Mouse (Mus musculus): ENCODE measurements around the gene Nudt9. TPM values are rescaled to one million over a fixed set of nuclear protein-coding genes. Genes with fewer than 3 reads are reported as not detected.
"Not testable (repeated sequence)": the region's sequence is repeated elsewhere in the genome, so short reads cannot be mapped to it uniquely, and the experiment has no call there.

Gene Nudt9
- polyA plus RNA-seq, 1 experiment from 2014 or later: 63.0 TPM

DNA sequence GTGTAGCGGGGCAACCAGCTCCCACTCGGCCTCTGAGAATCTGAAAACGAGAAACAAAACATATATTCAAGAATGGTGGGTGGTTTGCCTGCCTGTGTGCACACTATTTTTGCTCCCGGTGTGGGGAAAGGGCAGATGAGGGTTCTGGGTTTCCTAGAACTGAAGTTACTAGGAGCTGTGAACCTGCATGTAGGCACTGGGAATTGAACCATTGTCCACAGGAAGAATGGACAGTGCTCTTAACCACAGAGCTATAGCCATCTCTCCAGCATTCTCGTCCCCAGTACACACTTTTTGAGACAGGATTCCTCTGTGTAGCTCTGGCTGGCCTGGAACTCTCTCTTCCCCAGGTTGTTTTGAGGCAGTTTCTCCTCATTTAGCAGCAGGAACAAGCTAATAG lies 23.5 kb upstream of the Nudt9 start:
- DNase-seq (ENCODE audit: low spot score): no peak
- H3K27ac ChIP-seq: peak overlapping the region; percentile 89
- H3K4me3 ChIP-seq: peak overlapping the region; percentile 62
- WGBS: 34% methylated on average over 5 of the region's 5 CpGs
- H3K4me1 ChIP-seq: peaks cover 27% of the 10 kb centered on the region
- no peaks in the 10 kb centered on the region for H3K9me3 ChIP-seq (replicated peaks)
- peaks cover 8% of the 10 kb centered on the region for H3K36me3 ChIP-seq
- H3K27me3 ChIP-seq (ENCODE audit: low read depth, poor library complexity, severe bottlenecking): peaks cover 14% of the 10 kb centered on the region

GRCm38 (mm10) chr5:104023289-104024020 lies 22.7 kb upstream of the Nudt9 start:
- Histone ChIP-seq H3K9me3 (replicated peaks) (no peaks in the 10 kb centered on the region), H3K27me3 (ENCODE audit: low read depth, poor library complexity, severe bottlenecking) (peaks cover 14% of the 10 kb centered on the region), H3K36me3 (no peaks in the 10 kb centered on the region), H3K27ac (no peak overlapping the region), H3K4me3 (no peak overlapping the region), H3K4me1 (peaks cover 27% of the 10 kb centered on the region)
- WGBS: 79% methylated on average over 8 of the region's 8 CpGs
- no peak for DNase-seq (ENCODE audit: low spot score)

GRCm38 (mm10) chr5:104024193-104024592 lies 21.9 kb upstream of the Nudt9 start:
- WGBS: 86% methylated on average over 5 of the region's 5 CpGs
- not testable (repeated sequence) for H3K27ac ChIP-seq
- H3K4me1 ChIP-seq: peaks cover 26% of the 10 kb centered on the region

GRCm38 (mm10) chr5:104024762-104025161 lies 21.3 kb upstream of the Nudt9 start:
- Histone ChIP-seq H3K4me1 (peaks cover 22% of the 10 kb centered on the region), H3K27me3 (ENCODE audit: low read depth, poor library complexity, severe bottlenecking) (peaks cover 14% of the 10 kb centered on the region), H3K36me3 (no peaks in the 10 kb centered on the region), H3K4me3 (no peak overlapping the region), H3K9me3 (replicated peaks) (no peaks in the 10 kb centered on the region), H3K27ac (no peak overlapping the region)
- WGBS: 59% methylated on average over 11 of the region's 11 CpGs
- DNase-seq (ENCODE audit: low spot score): no peak

More at GRCm38 (mm10) chr5:104024193-104024592, 21.9 kb upstream of the Nudt9 start:
- not testable (repeated sequence) for H3K36me3 ChIP-seq; H3K4me3 ChIP-seq; H3K9me3 ChIP-seq (replicated peaks); DNase-seq (ENCODE audit: low spot score)
- peaks cover 14% of the 10 kb centered on the region for H3K27me3 ChIP-seq (ENCODE audit: low read depth, poor library complexity, severe bottlenecking)

- peaks cover 17% of the 10 kb centered on the region for H3K4me1 ChIP-seq
- no peak overlapping the region for H3K4me3 ChIP-seq
- H3K36me3 ChIP-seq: no peaks in the 10 kb centered on the region
- H3K27ac ChIP-seq: no peak overlapping the region
- WGBS: 39% methylated on average over 17 of the region's 17 CpGs
- DNase-seq (ENCODE audit: low spot score): no peak
- H3K27me3 ChIP-seq (ENCODE audit: low read depth, poor library complexity, severe bottlenecking): peaks cover 14% of the 10 kb centered on the region
- H3K9me3 ChIP-seq (replicated peaks): no peaks in the 10 kb centered on the region
Observed at GRCm38 (mm10) chr5:104025245-104025854, 20.8 kb upstream of the Nudt9 start.

- 95% methylated on average over 2 of the region's 2 CpGs for WGBS
- no peaks in the 10 kb centered on the region for H3K9me3 ChIP-seq (replicated peaks)
- no peaks in the 10 kb centered on the region for H3K27me3 ChIP-seq (ENCODE audit: low read depth, poor library complexity, severe bottlenecking)
- no peak overlapping the region for H3K27ac ChIP-seq
- no peaks in the 10 kb centered on the region for H3K4me1 ChIP-seq
- DNase-seq (ENCODE audit: low spot score): no peak
- no peak overlapping the region for H3K4me3 ChIP-seq
- no peaks in the 10 kb centered on the region for H3K36me3 ChIP-seq
Observed at GRCm38 (mm10) chr5:104032434-104033097, 13.5 kb upstream of the Nudt9 start.

- no peaks in the 10 kb centered on the region for H3K9me3 ChIP-seq (replicated peaks)
- no peaks in the 10 kb centered on the region for H3K27me3 ChIP-seq (ENCODE audit: low read depth, poor library complexity, severe bottlenecking)
- H3K27ac ChIP-seq: no peak overlapping the region
- no peak for DNase-seq (ENCODE audit: low spot score)
- H3K4me3 ChIP-seq: no peak overlapping the region
- H3K4me1 ChIP-seq: no peaks in the 10 kb centered on the region
- H3K36me3 ChIP-seq: no peaks in the 10 kb centered on the region
Observed at GRCm38 (mm10) chr5:104035066-104035465, 11.0 kb upstream of the Nudt9 start.

GRCm38 (mm10) chr5:104035824-104036223 lies 10.3 kb upstream of the Nudt9 start:
- 67% methylated on average over 1 of the region's 1 CpGs for WGBS
- Histone ChIP-seq H3K4me3 (no peak overlapping the region), H3K9me3 (replicated peaks) (no peaks in the 10 kb centered on the region), H3K27ac (no peak overlapping the region), H3K36me3 (no peaks in the 10 kb centered on the region), H3K27me3 (ENCODE audit: low read depth, poor library complexity, severe bottlenecking) (no peaks in the 10 kb centered on the region), H3K4me1 (no peaks in the 10 kb centered on the region)
- DNase-seq (ENCODE audit: low spot score): no peak

GRCm38 (mm10) chr5:104036686-104037085 lies 9.4 kb upstream of the Nudt9 start:
- no peak for DNase-seq (ENCODE audit: low spot score)
- Histone ChIP-seq H3K27ac (no peak overlapping the region), H3K36me3 (no peaks in the 10 kb centered on the region), H3K4me1 (no peaks in the 10 kb centered on the region), H3K9me3 (replicated peaks) (no peaks in the 10 kb centered on the region), H3K27me3 (ENCODE audit: low read depth, poor library complexity, severe bottlenecking) (no peaks in the 10 kb centered on the region), H3K4me3 (no peak overlapping the region)
- WGBS: 95% methylated on average over 1 of the region's 1 CpGs

DNA sequence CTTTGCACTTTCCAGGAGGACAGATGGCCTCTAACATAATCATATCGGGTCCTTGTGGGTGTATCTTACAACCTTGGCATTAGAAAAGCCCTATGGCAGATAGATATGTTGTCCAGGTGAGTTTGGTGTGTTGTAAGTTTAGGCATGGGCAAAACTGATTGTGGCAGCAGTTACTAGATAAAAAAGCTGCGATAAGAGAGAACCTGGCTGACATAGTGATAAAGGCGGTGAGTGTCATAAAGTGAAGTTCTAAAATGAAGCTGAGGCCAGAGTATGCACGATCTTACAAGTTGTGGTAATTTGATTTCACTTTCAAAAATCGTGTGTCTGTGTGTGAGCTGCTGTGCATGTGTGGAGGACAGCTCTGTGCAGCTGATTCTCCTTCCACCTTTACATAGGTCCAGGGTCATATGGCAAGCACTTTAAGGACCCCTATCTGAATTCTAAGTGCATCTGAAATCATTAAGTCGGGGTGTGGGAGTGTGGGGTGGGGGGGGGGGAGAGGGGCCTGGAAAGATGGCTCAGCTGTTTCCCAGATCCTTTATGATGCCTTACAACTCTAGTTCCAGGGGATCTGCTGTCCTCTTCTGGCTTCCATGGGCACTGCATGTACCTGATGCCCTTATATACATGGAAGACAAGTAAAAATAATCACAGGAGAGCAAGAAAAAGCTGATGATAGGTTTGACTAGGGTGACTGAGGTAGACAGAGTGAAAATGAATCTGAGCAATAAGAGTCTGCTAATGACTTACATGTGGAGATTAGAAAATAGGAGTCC lies 6.8 kb upstream of the Nudt9 start:
- WGBS: 75% methylated on average over 6 of the region's 6 CpGs
- Histone ChIP-seq H3K4me1 (no peaks in the 10 kb centered on the region), H3K4me3 (no peak overlapping the region), H3K9me3 (replicated peaks) (no peaks in the 10 kb centered on the region), H3K36me3 (no peaks in the 10 kb centered on the region), H3K27me3 (ENCODE audit: low read depth, poor library complexity, severe bottlenecking) (no peaks in the 10 kb centered on the region), H3K27ac (no peak overlapping the region)
- peak; percentile 44 for DNase-seq (ENCODE audit: low spot score)

- no peaks in the 10 kb centered on the region for H3K36me3 ChIP-seq
- H3K4me1 ChIP-seq: peaks cover 12% of the 10 kb centered on the region
- H3K4me3 ChIP-seq: no peak overlapping the region
- no peaks in the 10 kb centered on the region for H3K9me3 ChIP-seq (replicated peaks)
- WGBS: 84% methylated on average over 2 of the region's 2 CpGs
- DNase-seq (ENCODE audit: low spot score): no peak
- H3K27ac ChIP-seq: no peak overlapping the region
- H3K27me3 ChIP-seq (ENCODE audit: low read depth, poor library complexity, severe bottlenecking): no peaks in the 10 kb centered on the region
Observed at GRCm38 (mm10) chr5:104042906-104043305, 3.2 kb upstream of the Nudt9 start.

- no peaks in the 10 kb centered on the region for H3K36me3 ChIP-seq
- H3K27me3 ChIP-seq (ENCODE audit: low read depth, poor library complexity, severe bottlenecking): no peaks in the 10 kb centered on the region
- DNase-seq (ENCODE audit: low spot score): no peak
- WGBS: 60% methylated on average over 2 of the region's 2 CpGs
- no peak overlapping the region for H3K27ac ChIP-seq
- H3K9me3 ChIP-seq (replicated peaks): no peaks in the 10 kb centered on the region
- H3K4me1 ChIP-seq: peaks cover 17% of the 10 kb centered on the region
- no peak overlapping the region for H3K4me3 ChIP-seq
Observed at GRCm38 (mm10) chr5:104043704-104044103, 2.4 kb upstream of the Nudt9 start.
